Mouse (Mus musculus) layer of hippocampus, postnatal 25 days (tissue): Measurements from ENCODE around the gene Pde4d. TPM values are rescaled to one million over a fixed set of nuclear protein-coding genes. Genes with fewer than 3 reads are reported as not detected.

Experiments used
- DNase-seq, 2 experiments: peaks; one replicate each; pipeline ENCODE4 v3.0.0; 2022; ENCODE audit warnings: mixed read lengths in 2 of 2, low spot score in 1 of 2; ENCODE audit errors: extremely low spot score in 1 of 2
- total RNA-seq, 2 experiments: library from RNA; stranded (reverse); gene quantifications; 2 replicates each; pipeline ENCODE4 v1.2.3; 2021

The Pde4d gene
- total RNA-seq, 2 experiments from 2014 or later: 65.3 to 69.6 TPM

- no peak for DNase-seq
Observed at GRCm38 (mm10) chr13:109219019-109219725, 769.4 kb downstream of the Pde4d start.

GRCm38 (mm10) chr13:109228967-109229617 is 779.3 kb downstream of the Pde4d start:
- no peak for DNase-seq

GRCm38 (mm10) chr13:109229618-109230334 is 780.0 kb downstream of the Pde4d start:
- DNase-seq: no peak

- no peak for DNase-seq
Observed at GRCm38 (mm10) chr13:109230335-109230987, 780.7 kb downstream of the Pde4d start.

- DNase-seq: no peak
Observed at GRCm38 (mm10) chr13:109231848-109232460, 782.2 kb downstream of the Pde4d start.

- DNase-seq: no peak
Observed at GRCm38 (mm10) chr13:109232531-109232930, 782.8 kb downstream of the Pde4d start.

- DNase-seq: no peak
Observed at GRCm38 (mm10) chr13:109233911-109234613, 784.3 kb downstream of the Pde4d start.

- DNase-seq: no peak
Observed at GRCm38 (mm10) chr13:109236047-109236446, 786.3 kb downstream of the Pde4d start.

- DNase-seq: no peak
Observed at GRCm38 (mm10) chr13:109238670-109239069, 788.9 kb downstream of the Pde4d start.

GRCm38 (mm10) chr13:109239296-109239695 is 789.5 kb downstream of the Pde4d start:
- no peak for DNase-seq

GRCm38 (mm10) chr13:109242456-109243050 is 792.8 kb downstream of the Pde4d start:
- DNase-seq: no peak

- no peak for DNase-seq
Observed at GRCm38 (mm10) chr13:109243160-109243559, 793.4 kb downstream of the Pde4d start.

GRCm38 (mm10) chr13:109247061-109247460 is 797.3 kb downstream of the Pde4d start:
- no peak for DNase-seq

GRCm38 (mm10) chr13:109249315-109249714 is 799.6 kb downstream of the Pde4d start:
- no peak for DNase-seq

- DNase-seq: no peak
Observed at GRCm38 (mm10) chr13:109255634-109256033, 805.9 kb downstream of the Pde4d start.

- DNase-seq: peak; percentile 34 to 47
Observed at GRCm38 (mm10) chr13:109260220-109260795, 810.6 kb downstream of the Pde4d start.

GRCm38 (mm10) chr13:109260796-109261516 is 811.2 kb downstream of the Pde4d start:
- no peak for DNase-seq

- DNase-seq: no peak
Observed at GRCm38 (mm10) chr13:109261642-109262220, 812.0 kb downstream of the Pde4d start.
